Mouse (Mus musculus) liver, postnatal 0 days (tissue): ENCODE results near the gene Sipa1l3. TPM values are rescaled to one million over a fixed set of nuclear protein-coding genes. Genes with fewer than 3 reads are reported as not detected.

Experiments used
- ATAC-seq: fragments of 200-750 bp; cut with Nextera tagmentation; 2 replicates; pipeline ENCODE4 v1.8.0; 2017; ENCODE audit warnings: mild to moderate bottlenecking, moderate library complexity
- DNase-seq: peaks from one replicate; pipeline ENCODE4 v3.0.0-alpha.2; 2016
- H3K27ac ChIP-seq: fragments of 300-500 bp; sonication (generic); 2 replicates; pipeline ENCODE4 v1.5.1; 2014; ENCODE audit warnings: antibody characterized with exemption, moderate library complexity, mild to moderate bottlenecking, low read depth
- H3K27me3 ChIP-seq: fragments of 300-500 bp; sonication (generic); 2 replicates; pipeline ENCODE4 v1.6.1; 2014; ENCODE audit warnings: low read length, control low read depth, mixed read lengths; ENCODE audit not compliant: insufficient read depth
- H3K36me3 ChIP-seq: fragments of 300-500 bp; sonication (generic); replicated peaks from 2 replicates; pipeline ENCODE4 v1.6.1; 2014; ENCODE audit warnings: mild to moderate bottlenecking, control low read depth, low read length, moderate library complexity, mixed read lengths; ENCODE audit not compliant: insufficient read depth
- H3K4me1 ChIP-seq: fragments of 300-500 bp; sonication (generic); 2 replicates; pipeline ENCODE4 v1.6.1; 2014; ENCODE audit warnings: antibody characterized with exemption, mild to moderate bottlenecking, control low read depth; ENCODE audit not compliant: insufficient read depth
- H3K4me2 ChIP-seq: fragments of 300-500 bp; sonication (generic); 2 replicates; pipeline ENCODE4 v1.6.1; 2014; ENCODE audit warnings: low read depth, mild to moderate bottlenecking, low read length, moderate library complexity, mixed read lengths
- H3K4me3 ChIP-seq: fragments of 300-500 bp; sonication (generic); 2 replicates; pipeline ENCODE4 v1.5.1; 2014; ENCODE audit warnings: low read depth, low read length
- H3K9ac ChIP-seq: fragments of 300-500 bp; sonication (generic); replicated peaks from 2 replicates; pipeline ENCODE4 v1.6.1; 2014; ENCODE audit warnings: mild to moderate bottlenecking, moderate library complexity
- H3K9me3 ChIP-seq: fragments of 300-500 bp; sonication (generic); 2 replicates; pipeline ENCODE4 v1.6.1; 2016; ENCODE audit warnings: mild to moderate bottlenecking, control low read depth, low read length, mixed read lengths
- CTCF ChIP-seq: sonication (generic); IDR thresholded peaks from 2 replicates; pipeline ENCODE4 v1.5.1; 2016; ENCODE audit warnings: antibody characterized with exemption, low read depth
- EP300 ChIP-seq: IDR thresholded peaks from 2 replicates; pipeline ENCODE4 v1.6.1; 2016; ENCODE audit warnings: antibody characterized with exemption, low read depth, mild to moderate bottlenecking
- WGBS: fragments of 180-500 bp; shearing (Covaris S2); extraction: QIAGEN DNeasy Blood & Tissue Kit; methylation state at CpG from one replicate; pipeline ENCODE4 v1.1.7; 2014; ENCODE audit not compliant: insufficient replicate concordance; 5-methylcytosine and 5-hydroxymethylcytosine counted together
- polyA plus RNA-seq: library from polyadenylated mRNA; unstranded; fragments of >200 nt; fragmentation: Nextera tagmentation; extraction: Ambion mirVana; gene quantifications from 2 replicates; pipeline ENCODE4 v1.2.1, GENCODE M21; 2015

The Sipa1l3 gene
- polyA plus RNA-seq, 1 experiment from 2014 or later: 1.7 TPM

DNA sequence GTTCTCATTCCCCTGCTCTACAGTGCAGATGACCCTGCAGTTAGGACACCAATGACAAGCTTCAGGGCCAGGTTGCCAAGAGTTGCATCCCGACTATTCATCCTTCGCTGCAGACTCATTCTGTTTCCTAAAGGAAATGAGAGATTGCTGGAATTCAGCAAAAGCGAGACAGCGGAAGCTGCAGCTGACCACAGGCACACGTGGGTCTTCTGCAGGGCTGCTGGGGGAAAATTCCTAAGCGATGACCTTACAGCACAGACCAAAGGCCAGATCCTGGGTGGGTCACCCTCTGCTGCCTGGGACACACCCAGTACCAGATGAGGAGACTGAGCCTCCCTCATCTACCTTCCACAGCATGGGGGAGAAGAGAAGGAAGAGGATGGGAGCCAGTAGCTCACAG is 60.7 kb downstream of the Sipa1l3 start:
- TF ChIP-seq CTCF (no peak), EP300 (no peak)
- Histone ChIP-seq H3K27ac (no peak overlapping the region), H3K4me3 (no peak overlapping the region), H3K36me3 (no peaks in the 10 kb centered on the region), H3K4me1 (no peaks in the 10 kb centered on the region), H3K9me3 (no peaks in the 10 kb centered on the region), H3K27me3 (no peaks in the 10 kb centered on the region), H3K9ac (no peak overlapping the region), H3K4me2 (no peak overlapping the region)
- no peak for DNase-seq
- WGBS: 58% methylated on average over 6 of the region's 6 CpGs
- no peak for ATAC-seq

DNA sequence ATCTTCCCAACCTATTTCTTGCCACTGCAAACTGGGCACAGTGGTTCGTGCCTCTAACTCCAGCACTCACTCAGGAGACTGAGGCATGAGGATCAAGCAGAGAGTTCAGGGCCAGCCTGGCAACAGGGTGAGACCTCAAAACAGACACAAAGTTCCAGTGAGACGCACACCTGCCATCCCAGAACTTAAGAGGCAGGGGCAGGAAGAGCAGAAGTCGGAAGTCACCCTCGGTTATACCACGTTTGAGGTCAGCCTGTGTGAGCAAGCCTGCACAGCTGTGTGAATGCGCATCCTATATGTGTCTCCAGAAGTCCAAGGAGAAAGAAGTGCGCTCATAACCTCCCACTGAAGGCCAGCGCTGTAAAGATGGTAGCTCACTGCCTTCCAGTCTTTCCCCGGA is 61.7 kb downstream of the Sipa1l3 start:
- no peak overlapping the region for H3K4me3 ChIP-seq
- ATAC-seq (no peak), DNase-seq (no peak)
- no peaks in the 10 kb centered on the region for H3K9me3 ChIP-seq
- WGBS: 73% methylated on average over 9 of the region's 9 CpGs
- no peak overlapping the region for H3K27ac ChIP-seq
- no peaks in the 10 kb centered on the region for H3K36me3 ChIP-seq
- H3K9ac ChIP-seq: no peak overlapping the region
- H3K4me1 ChIP-seq: no peaks in the 10 kb centered on the region
- TF ChIP-seq CTCF: no peak
- no peaks in the 10 kb centered on the region for H3K27me3 ChIP-seq
- H3K4me2 ChIP-seq: no peak overlapping the region

DNA sequence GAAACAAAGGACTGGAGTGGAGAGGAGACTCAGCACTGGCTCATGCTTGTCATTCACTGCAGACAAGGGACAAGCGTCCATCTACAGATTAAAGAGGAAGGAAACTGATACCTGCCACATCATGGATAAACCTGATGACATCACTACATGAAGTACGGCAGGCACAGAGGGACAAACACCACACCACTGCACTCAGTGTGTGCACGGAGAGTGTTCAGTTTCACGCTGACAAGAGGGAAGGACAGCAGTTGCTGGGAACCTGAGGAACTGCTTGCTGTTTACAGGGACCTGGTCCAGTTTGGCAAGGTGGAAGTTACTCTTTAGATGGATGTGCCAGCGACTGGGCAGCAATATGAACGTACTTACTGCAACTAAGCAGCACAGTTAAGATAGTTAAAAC is 62.9 kb downstream of the Sipa1l3 start:
- Histone ChIP-seq H3K4me1 (no peaks in the 10 kb centered on the region), H3K9ac (no peak overlapping the region), H3K27me3 (no peaks in the 10 kb centered on the region), H3K36me3 (no peaks in the 10 kb centered on the region), H3K4me2 (no peak overlapping the region), H3K27ac (no peak overlapping the region), H3K9me3 (no peaks in the 10 kb centered on the region), H3K4me3 (no peak overlapping the region)
- TF ChIP-seq CTCF (no peak), EP300 (no peak)
- DNase-seq (no peak), ATAC-seq (no peak)
- 62% methylated on average over 6 of the region's 6 CpGs for WGBS

DNA sequence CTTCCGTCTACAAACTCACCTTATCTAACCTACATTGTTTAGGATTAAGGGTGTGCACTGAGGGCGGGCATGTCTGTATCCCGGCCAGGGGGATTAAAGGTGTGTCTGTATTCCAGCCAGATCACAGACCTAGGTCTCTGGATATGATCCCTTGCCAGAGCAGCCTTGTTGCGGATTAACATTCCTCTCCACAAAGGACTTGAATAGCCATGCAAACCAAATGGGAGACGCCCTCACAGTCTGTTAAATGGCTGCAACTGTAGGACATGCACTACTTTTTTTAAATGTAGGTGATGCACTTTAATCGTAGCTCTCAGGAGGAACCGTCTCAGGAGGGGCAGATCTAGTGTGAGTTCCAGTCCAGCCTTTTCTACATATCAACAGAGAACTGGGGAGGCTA is 63.5 kb downstream of the Sipa1l3 start:
- Histone ChIP-seq H3K4me3 (no peak overlapping the region), H3K9ac (no peak overlapping the region), H3K4me1 (no peaks in the 10 kb centered on the region), H3K4me2 (no peak overlapping the region), H3K27me3 (no peaks in the 10 kb centered on the region), H3K27ac (no peak overlapping the region), H3K36me3 (no peaks in the 10 kb centered on the region), H3K9me3 (no peaks in the 10 kb centered on the region)
- no peak for DNase-seq
- 81% methylated on average over 7 of the region's 7 CpGs for WGBS
- TF ChIP-seq EP300 (no peak), CTCF (no peak)
- no peak for ATAC-seq

DNA sequence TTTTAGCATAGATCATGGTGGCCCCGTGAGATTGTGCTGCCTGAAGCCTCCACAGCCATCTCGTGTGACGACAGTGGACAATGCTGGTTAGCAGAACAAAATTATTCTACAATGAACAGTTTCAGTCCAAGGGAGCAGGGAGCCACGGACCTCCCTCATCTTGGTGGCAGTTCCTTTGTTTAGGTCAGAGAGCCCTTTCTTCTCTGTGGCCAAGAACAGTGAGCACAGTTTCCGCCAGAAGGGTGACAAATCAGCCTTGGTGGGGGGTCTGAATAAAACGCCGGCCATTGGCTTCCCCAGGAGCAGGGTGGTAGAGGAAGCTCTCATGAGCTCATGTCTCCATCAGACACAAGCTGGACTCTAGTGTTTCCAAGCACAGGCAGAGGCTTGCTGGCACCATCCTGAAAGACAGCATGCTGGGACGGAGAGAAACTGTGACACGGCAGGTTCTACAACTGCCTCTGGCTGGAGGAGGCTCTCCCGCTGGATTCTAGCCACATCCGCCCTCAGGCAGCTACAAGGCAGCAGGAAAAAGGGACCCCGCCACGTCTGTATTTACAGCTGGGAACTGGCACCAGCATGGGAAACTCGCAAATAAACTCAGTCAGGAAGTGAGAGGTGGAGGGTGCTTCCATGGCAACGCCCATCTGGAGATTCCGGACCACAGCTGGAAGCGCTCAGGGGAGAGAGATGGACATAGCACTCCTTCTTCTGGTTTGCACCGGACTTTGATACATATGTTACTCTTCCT is 65.3 kb downstream of the Sipa1l3 start:
- DNase-seq: peak; percentile 33
- peak; percentile 49; the same call in 1 of the 2 replicates for ATAC-seq
- Histone ChIP-seq H3K27ac (peak overlapping the region; percentile 62), H3K9me3 (no peaks in the 10 kb centered on the region), H3K4me2 (no peak overlapping the region), H3K36me3 (no peaks in the 10 kb centered on the region), H3K4me3 (no peak overlapping the region), H3K9ac (no peak overlapping the region), H3K27me3 (no peaks in the 10 kb centered on the region), H3K4me1 (no peaks in the 10 kb centered on the region)
- TF ChIP-seq CTCF: no peak
- no peak for TF ChIP-seq EP300
- 55% methylated on average over 18 of the region's 18 CpGs for WGBS

DNA sequence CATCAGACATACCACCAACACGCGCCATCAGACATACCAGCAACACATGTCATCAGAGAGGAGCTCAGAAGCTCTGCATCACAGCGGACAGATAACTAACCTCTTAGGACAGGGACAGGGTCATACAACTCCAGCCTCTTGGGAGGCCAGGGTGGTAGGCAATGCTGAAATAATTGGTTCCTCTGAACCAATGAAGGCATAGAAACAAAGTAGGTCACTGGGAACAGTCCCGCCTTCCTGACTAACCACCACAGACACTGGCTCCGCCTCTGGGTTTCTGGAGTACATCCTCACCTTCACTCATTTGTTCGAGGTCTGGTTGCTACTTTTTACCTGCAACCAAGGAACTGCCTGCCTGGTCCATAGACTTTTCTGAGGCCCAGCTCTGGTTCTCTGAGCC is 66.1 kb downstream of the Sipa1l3 start:
- H3K4me3 ChIP-seq: no peak overlapping the region
- no peaks in the 10 kb centered on the region for H3K36me3 ChIP-seq
- DNase-seq (no peak), ATAC-seq (no peak)
- no peaks in the 10 kb centered on the region for H3K27me3 ChIP-seq
- H3K9me3 ChIP-seq: no peaks in the 10 kb centered on the region
- H3K4me1 ChIP-seq: no peaks in the 10 kb centered on the region
- no peak overlapping the region for H3K9ac ChIP-seq
- H3K4me2 ChIP-seq: no peak overlapping the region
- no peak for TF ChIP-seq CTCF
- no peak for TF ChIP-seq EP300
- WGBS: 81% methylated on average over 6 of the region's 6 CpGs
- H3K27ac ChIP-seq: no peak overlapping the region
